In genomic region chr7:133951777-133952545, GRCm38 (mm10) we compare ENCODE assay signal across 15 mouse cellular contexts.
A peak's percentile ranks its signal among the peaks of the same experiment; 100 is the strongest.
DNase-seq lines count a peak whose midpoint lies in the region; ATAC-seq and TF ChIP-seq lines count a peak whose summit lies in the region.
"Had no signal": no experiment of that assay in that cellular context is flagged by ENCODE, and none has a peak within 500 bp of the region (broad histone marks: within the 10 kb centered on the region; RNA-seq: fewer than 3 reads in every experiment).

No protein-coding gene starts in this region.

- H3K27me3 ChIP-seq in kidney, adult 2 months (replicated peaks; ENCODE audit: control insufficient read depth, insufficient read depth, low read length): no peaks in the 10 kb centered on the region
- H3K27me3 ChIP-seq in kidney, embryonic 15.5 days: no peaks in the 10 kb centered on the region
- no peaks in the 10 kb centered on the region for H3K27me3 ChIP-seq in heart, embryonic 14.5 days (ENCODE audit: control insufficient read depth, insufficient read depth, low read length)
- no peaks in the 10 kb centered on the region for H3K27me3 ChIP-seq in forebrain, embryonic 11.5 days (ENCODE audit: control insufficient read depth, insufficient read depth, low read length)
- H3K27me3 ChIP-seq: hindbrain, embryonic 15.5 days; midbrain, embryonic 13.5 days had no signal

- TF ChIP-seq POLR2A in kidney, adult 2 months (IDR thresholded peaks at IDR 0.05; ENCODE audit: low read depth, low read length): no peak

- no peaks in the 10 kb centered on the region for H3K9me3 ChIP-seq in kidney, embryonic 15.5 days (replicated peaks)
- no peaks in the 10 kb centered on the region for H3K9me3 ChIP-seq in heart, embryonic 14.5 days (ENCODE audit: control insufficient read depth, low read length)
- H3K9me3 ChIP-seq in forebrain, embryonic 11.5 days (ENCODE audit: control insufficient read depth, low read length): no peaks in the 10 kb centered on the region
- H3K9me3 ChIP-seq: hindbrain, embryonic 15.5 days; midbrain, embryonic 13.5 days had no signal

- no peak for ATAC-seq in kidney, embryonic 15.5 days (replicated peaks; ENCODE audit: low FRiP score)
- peak; percentile 78 for ATAC-seq in heart, embryonic 14.5 days (ENCODE audit: insufficient number of reproducible peaks, insufficient read depth, low FRiP score, low read depth)
- ATAC-seq in forebrain, embryonic 11.5 days (replicated peaks; ENCODE audit: low FRiP score): no peak
- ATAC-seq: CD4-positive, CD25-positive, alpha-beta regulatory T cell, adult 4 months; midbrain, embryonic 13.5 days had no signal

- no peak overlapping the region for H3K4me2 ChIP-seq in kidney, embryonic 15.5 days
- H3K4me2 ChIP-seq in heart, embryonic 14.5 days (ENCODE audit: low read length): peak overlapping the region; percentile 29; the same call in 1 of the 2 replicates
- no peak overlapping the region for H3K4me2 ChIP-seq in forebrain, embryonic 11.5 days (ENCODE audit: low read depth, low read length, severe bottlenecking)
- H3K4me2 ChIP-seq: hindbrain, embryonic 15.5 days; midbrain, embryonic 13.5 days had no signal

- no peaks in the 10 kb centered on the region for H3K4me1 ChIP-seq in kidney, adult 2 months (ENCODE audit: control insufficient read depth, insufficient read depth, low read length)
- H3K4me1 ChIP-seq in kidney, embryonic 15.5 days: 0 out of 2 replicates have a peak, but pooled peaks cover 7% of the 10 kb centered on the region
- H3K4me1 ChIP-seq in heart, embryonic 14.5 days (ENCODE audit: control insufficient read depth in 2 of 2, insufficient read depth in 2 of 2, low read length in 2 of 2): peaks cover 15 to 26% of the 10 kb centered on the region in 2 experiments
- no peaks in the 10 kb centered on the region for H3K4me1 ChIP-seq in forebrain, embryonic 11.5 days (replicated peaks; ENCODE audit: control insufficient read depth, insufficient read depth, low read length)
- H3K4me1 ChIP-seq: hindbrain, embryonic 15.5 days had no signal

- DNase-seq in kidney, adult 2 months: peak; percentile 17
- peak; percentile 54 for DNase-seq in adrenal gland, postnatal 25 days
- DNase-seq in testis, postnatal 10 days (ENCODE audit: low spot score): peak; percentile 62
- no peak for DNase-seq in forebrain, embryonic 11.5 days (ENCODE audit: low spot score)
- no peak for DNase-seq in right cerebral cortex, postnatal 4 days
- DNase-seq: gastrocnemius, postnatal 36 days; kidney, adult 18-20 months; kidney, postnatal 4 days; lung, adult 2 months had no signal

- H3K27ac ChIP-seq in kidney, adult 2 months (ENCODE audit: insufficient read depth, low read depth, low read length): no peak overlapping the region
- no peak overlapping the region for H3K27ac ChIP-seq in kidney, embryonic 15.5 days
- peak overlapping the region; percentile 61 to 75 for H3K27ac ChIP-seq in heart, embryonic 14.5 days (replicated peaks in 1 of 2; ENCODE audit: control insufficient read depth in 1 of 2, insufficient read depth in 1 of 2, low read depth in 2 of 2, low read length in 2 of 2)
- no peak overlapping the region for H3K27ac ChIP-seq in forebrain, embryonic 11.5 days (ENCODE audit: low read depth, low read length)
- H3K27ac ChIP-seq: hindbrain, embryonic 15.5 days; macrophage; midbrain, embryonic 13.5 days had no signal

- H3K9ac ChIP-seq in kidney, embryonic 15.5 days: no peak overlapping the region
- no peak overlapping the region for H3K9ac ChIP-seq in heart, embryonic 14.5 days (ENCODE audit: low read length)
- no peak overlapping the region for H3K9ac ChIP-seq in forebrain, embryonic 11.5 days (ENCODE audit: low read length)
- H3K9ac ChIP-seq: hindbrain, embryonic 15.5 days; midbrain, embryonic 13.5 days had no signal

- H3K4me3 ChIP-seq in kidney, adult 2 months (ENCODE audit: insufficient read depth, low read depth, low read length): no peak overlapping the region
- no peak overlapping the region for H3K4me3 ChIP-seq in kidney, embryonic 15.5 days (replicated peaks)
- no peak overlapping the region for H3K4me3 ChIP-seq in heart, embryonic 14.5 days (ENCODE audit: control insufficient read depth in 1 of 2, insufficient read depth in 1 of 2, low read depth in 1 of 2, low read length in 2 of 2)
- H3K4me3 ChIP-seq in forebrain, embryonic 11.5 days (ENCODE audit: low read depth, low read length): no peak overlapping the region
- H3K4me3 ChIP-seq: hindbrain, embryonic 15.5 days; midbrain, embryonic 13.5 days had no signal

- no peaks in the 10 kb centered on the region for H3K36me3 ChIP-seq in kidney, adult 2 months (ENCODE audit: control insufficient read depth, insufficient read depth, low read length)
- H3K36me3 ChIP-seq in kidney, embryonic 15.5 days: no peaks in the 10 kb centered on the region
- H3K36me3 ChIP-seq in heart, embryonic 14.5 days (ENCODE audit: control insufficient read depth, insufficient read depth, low read length): no peaks in the 10 kb centered on the region
- no peaks in the 10 kb centered on the region for H3K36me3 ChIP-seq in forebrain, embryonic 11.5 days (ENCODE audit: control insufficient read depth, insufficient read depth, low read length)
- H3K36me3 ChIP-seq: hindbrain, embryonic 15.5 days; midbrain, embryonic 13.5 days had no signal

- TF ChIP-seq CTCF in kidney, adult 2 months (conservative IDR thresholded peaks at IDR 0.05; ENCODE audit: insufficient read depth, insufficient read length, low read depth, low read length): no peak

- WGBS in kidney, adult 2 months: 85% methylated on average over 14 of the region's 14 CpGs
- WGBS in kidney, embryonic 15.5 days: 78% methylated on average over 14 of the region's 14 CpGs
- WGBS in heart, embryonic 14.5 days: 31% methylated on average over 14 of the region's 14 CpGs
- 88% methylated on average over 14 of the region's 14 CpGs for WGBS in forebrain, embryonic 11.5 days

Comparison
In these comparisons a context has a peak if more than half of its experiments do, and no peak if none do; other contexts are left out.
1. DNase-seq: peak in kidney, adult 2 months (single experiment), adrenal gland, postnatal 25 days (single experiment) and testis, postnatal 10 days (single experiment); none in forebrain, embryonic 11.5 days (single experiment) and right cerebral cortex, postnatal 4 days (single experiment).
2. H3K27ac ChIP-seq: peak in heart, embryonic 14.5 days (2 of 2); none in kidney, adult 2 months (single experiment), kidney, embryonic 15.5 days (single experiment) and forebrain, embryonic 11.5 days (single experiment).